Mouse (Mus musculus): Measurements from ENCODE around the gene Nebl. TPM values are rescaled to one million over a fixed set of nuclear protein-coding genes. Genes with fewer than 3 reads are reported as not detected.

The Nebl gene
- polyA plus RNA-seq, 1 experiment = 1.2 TPM

DNA sequence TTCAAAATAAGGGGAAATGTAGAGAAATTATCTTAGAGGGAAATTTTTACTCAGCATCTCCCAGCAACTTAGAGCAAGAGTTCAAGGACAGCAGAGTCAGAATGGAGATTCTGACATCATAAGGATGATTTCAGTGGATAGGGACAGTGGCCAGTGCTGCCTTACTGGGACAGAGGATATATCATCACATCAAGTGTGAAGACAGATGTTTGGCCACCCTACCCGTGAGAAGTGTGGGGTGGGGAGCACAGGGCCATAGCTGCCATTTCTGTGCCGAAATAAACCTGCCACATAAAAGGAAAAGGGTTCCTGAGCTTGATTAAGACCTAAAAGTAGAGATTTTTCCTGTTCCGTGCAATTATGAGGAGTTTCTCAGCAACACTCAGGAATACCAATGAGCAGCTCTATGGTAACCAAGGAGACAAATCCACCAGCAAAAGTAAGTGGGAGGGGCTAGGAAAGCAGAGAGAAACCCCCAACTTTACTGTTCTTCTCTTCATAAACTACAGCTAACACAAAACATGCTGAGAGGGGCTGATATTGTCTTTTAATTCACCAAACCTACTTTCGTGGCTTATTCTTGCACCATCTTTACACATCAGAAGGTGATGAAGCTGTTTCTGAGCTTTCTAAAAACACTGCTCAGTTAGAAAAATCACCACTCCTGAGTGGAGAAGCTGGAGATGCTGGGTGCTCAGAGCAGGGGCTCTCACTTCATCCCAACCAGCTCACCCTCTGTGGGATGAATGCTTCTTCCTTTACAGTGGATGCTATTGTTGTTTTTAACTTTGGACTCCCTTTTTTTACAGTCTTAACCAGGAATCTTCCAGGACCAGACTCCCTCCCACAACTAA is 172.1 kb downstream of the Nebl start:
- Histone ChIP-seq H3K27me3 (ENCODE audit: control insufficient read depth, insufficient read depth, low read length, poor library complexity, severe bottlenecking) (no peaks in the 10 kb centered on the region), H3K27ac (ENCODE audit: insufficient read depth, low read length) (no peak overlapping the region), H3K9me3 (replicated peaks; ENCODE audit: control insufficient read depth, insufficient read depth, low read length, poor library complexity, severe bottlenecking) (no peaks in the 10 kb centered on the region), H3K9ac (ENCODE audit: low read depth, poor library complexity, severe bottlenecking) (no peak overlapping the region), H3K36me3 (ENCODE audit: control insufficient read depth, insufficient read depth, low read length, poor library complexity, severe bottlenecking) (no peaks in the 10 kb centered on the region), H3K4me3 (ENCODE audit: low read depth, low read length) (no peak overlapping the region), H3K4me1 (ENCODE audit: control insufficient read depth, insufficient read depth, low read length) (no peaks in the 10 kb centered on the region)
- TF ChIP-seq CTCF (IDR thresholded peaks at IDR 0.05; ENCODE audit: low read depth, low read length) = no peak
- TF ChIP-seq POLR2A (IDR thresholded peaks at IDR 0.05; ENCODE audit: insufficient read depth, low read length) = no peak
- TF ChIP-seq EP300 (IDR thresholded peaks at IDR 0.05; ENCODE audit: insufficient read depth, low read depth, low read length) = no peak

DNA sequence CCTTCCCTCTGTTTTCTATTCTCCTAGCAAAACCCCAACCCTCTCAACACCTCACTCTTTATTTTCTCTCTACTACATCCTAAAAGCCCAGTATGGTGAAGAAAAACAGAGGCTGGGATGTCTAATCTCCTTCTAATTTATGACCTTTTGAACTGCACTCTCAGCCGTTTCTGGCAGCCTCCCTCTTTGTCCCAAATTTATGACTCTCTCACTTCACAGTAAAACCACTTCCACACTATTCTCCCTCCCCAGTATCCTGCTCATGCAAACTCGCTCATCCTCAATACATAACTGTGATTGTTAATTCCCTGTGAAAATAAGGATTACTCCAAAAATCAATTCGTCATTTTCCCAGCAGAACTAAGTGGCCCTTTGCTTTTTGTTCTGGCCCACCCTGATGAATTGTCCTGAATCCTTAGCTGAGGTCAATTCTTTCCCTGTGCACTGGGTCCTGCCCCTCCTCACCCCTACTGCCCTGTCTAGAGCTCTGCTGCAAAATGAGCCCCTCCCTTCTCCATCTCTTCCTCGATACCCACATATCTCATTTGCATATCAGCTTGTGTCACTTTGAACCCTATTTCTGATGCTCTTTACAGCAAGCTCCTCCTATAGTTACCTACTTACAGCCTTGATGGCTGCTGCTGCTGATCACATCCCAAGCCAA is 181.2 kb downstream of the Nebl start:
- Histone ChIP-seq H3K36me3 (ENCODE audit: control insufficient read depth, insufficient read depth, low read length, poor library complexity, severe bottlenecking) (no peaks in the 10 kb centered on the region), H3K9ac (ENCODE audit: low read depth, poor library complexity, severe bottlenecking) (no peak overlapping the region), H3K4me1 (ENCODE audit: control insufficient read depth, insufficient read depth, low read length) (no peaks in the 10 kb centered on the region), H3K4me3 (ENCODE audit: low read depth, low read length) (no peak overlapping the region), H3K27me3 (ENCODE audit: control insufficient read depth, insufficient read depth, low read length, poor library complexity, severe bottlenecking) (no peaks in the 10 kb centered on the region), H3K9me3 (replicated peaks; ENCODE audit: control insufficient read depth, insufficient read depth, low read length, poor library complexity, severe bottlenecking) (no peaks in the 10 kb centered on the region), H3K27ac (ENCODE audit: insufficient read depth, low read length) (no peak overlapping the region)
- TF ChIP-seq POLR2A (IDR thresholded peaks at IDR 0.05; ENCODE audit: insufficient read depth, low read length) (no peak), CTCF (IDR thresholded peaks at IDR 0.05; ENCODE audit: low read depth, low read length) (no peak), EP300 (IDR thresholded peaks at IDR 0.05; ENCODE audit: insufficient read depth, low read depth, low read length) (no peak)

DNA sequence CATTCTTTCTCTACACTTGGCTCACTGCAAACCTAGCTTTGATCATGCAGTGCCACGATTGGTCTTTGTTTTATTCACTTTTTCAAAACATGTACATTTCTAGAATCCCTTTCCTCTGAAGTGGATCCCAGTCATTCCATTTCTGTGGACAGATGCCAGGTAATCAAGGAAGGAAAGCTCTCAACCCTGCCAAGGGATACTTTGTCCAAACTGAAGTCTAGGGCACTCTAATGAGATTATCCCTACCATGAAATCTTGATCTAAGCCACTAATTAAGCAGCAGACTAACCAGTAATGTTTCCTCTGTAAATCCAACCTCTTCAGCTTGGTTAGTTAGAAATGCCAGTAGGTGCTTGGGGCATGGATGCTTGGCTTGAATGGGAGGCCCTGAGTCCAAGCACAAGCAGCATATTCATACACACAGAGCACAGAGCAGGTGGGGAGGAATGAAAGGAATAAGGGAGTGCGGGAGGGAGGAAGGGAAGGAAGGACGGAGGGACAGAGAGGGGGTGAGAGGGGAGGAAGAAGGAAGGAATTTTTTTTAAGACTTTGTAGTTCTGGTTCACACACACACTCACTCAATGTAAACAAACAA is 184.8 kb downstream of the Nebl start:
- H3K36me3 ChIP-seq (ENCODE audit: control insufficient read depth, insufficient read depth, low read length, poor library complexity, severe bottlenecking) = no peaks in the 10 kb centered on the region
- no peaks in the 10 kb centered on the region; the same call in 1 of the 2 replicates for H3K27me3 ChIP-seq (ENCODE audit: control insufficient read depth, insufficient read depth, low read length, poor library complexity, severe bottlenecking)
- no peak for TF ChIP-seq POLR2A (IDR thresholded peaks at IDR 0.05; ENCODE audit: insufficient read depth, low read length)
- TF ChIP-seq EP300 (IDR thresholded peaks at IDR 0.05; ENCODE audit: insufficient read depth, low read depth, low read length) = no peak
- no peak for TF ChIP-seq CTCF (IDR thresholded peaks at IDR 0.05; ENCODE audit: low read depth, low read length)
- no peak overlapping the region for H3K9ac ChIP-seq (ENCODE audit: low read depth, poor library complexity, severe bottlenecking)
- no peak overlapping the region for H3K4me3 ChIP-seq (ENCODE audit: low read depth, low read length)
- no peaks in the 10 kb centered on the region for H3K9me3 ChIP-seq (replicated peaks; ENCODE audit: control insufficient read depth, insufficient read depth, low read length, poor library complexity, severe bottlenecking)
- H3K27ac ChIP-seq (ENCODE audit: insufficient read depth, low read length) = no peak overlapping the region
- no peaks in the 10 kb centered on the region for H3K4me1 ChIP-seq (ENCODE audit: control insufficient read depth, insufficient read depth, low read length)

DNA sequence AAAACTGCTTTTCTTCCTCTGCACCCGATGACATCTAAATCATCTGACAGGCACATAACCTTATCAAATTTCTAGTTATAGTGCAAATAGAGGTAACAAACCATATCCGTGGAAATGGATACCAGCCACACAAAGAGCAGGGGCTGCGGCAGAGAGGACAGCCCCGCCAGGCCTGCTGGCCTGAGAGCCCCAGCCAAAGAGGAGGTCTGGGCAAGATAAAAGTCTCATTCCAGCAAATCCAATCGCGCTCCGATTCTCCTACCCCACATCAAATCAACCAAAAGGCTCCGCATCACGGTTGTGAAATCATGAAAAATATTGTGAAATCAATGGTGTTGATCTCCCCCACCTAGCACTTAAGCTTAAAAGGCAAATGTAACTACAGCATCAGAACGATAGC is 191.5 kb downstream of the Nebl start:
- Histone ChIP-seq H3K4me1 (ENCODE audit: control insufficient read depth, insufficient read depth, low read length) (no peaks in the 10 kb centered on the region), H3K36me3 (ENCODE audit: control insufficient read depth, insufficient read depth, low read length, poor library complexity, severe bottlenecking) (no peaks in the 10 kb centered on the region), H3K9me3 (replicated peaks; ENCODE audit: control insufficient read depth, insufficient read depth, low read length, poor library complexity, severe bottlenecking) (no peaks in the 10 kb centered on the region), H3K27me3 (ENCODE audit: control insufficient read depth, insufficient read depth, low read length, poor library complexity, severe bottlenecking) (no peaks in the 10 kb centered on the region; the same call in 1 of the 2 replicates), H3K4me3 (ENCODE audit: low read depth, low read length) (no peak overlapping the region), H3K9ac (ENCODE audit: low read depth, poor library complexity, severe bottlenecking) (no peak overlapping the region), H3K27ac (ENCODE audit: insufficient read depth, low read length) (no peak overlapping the region)
- TF ChIP-seq CTCF (IDR thresholded peaks at IDR 0.05; ENCODE audit: low read depth, low read length) (no peak), POLR2A (IDR thresholded peaks at IDR 0.05; ENCODE audit: insufficient read depth, low read length) (no peak), EP300 (IDR thresholded peaks at IDR 0.05; ENCODE audit: insufficient read depth, low read depth, low read length) (no peak)

DNA sequence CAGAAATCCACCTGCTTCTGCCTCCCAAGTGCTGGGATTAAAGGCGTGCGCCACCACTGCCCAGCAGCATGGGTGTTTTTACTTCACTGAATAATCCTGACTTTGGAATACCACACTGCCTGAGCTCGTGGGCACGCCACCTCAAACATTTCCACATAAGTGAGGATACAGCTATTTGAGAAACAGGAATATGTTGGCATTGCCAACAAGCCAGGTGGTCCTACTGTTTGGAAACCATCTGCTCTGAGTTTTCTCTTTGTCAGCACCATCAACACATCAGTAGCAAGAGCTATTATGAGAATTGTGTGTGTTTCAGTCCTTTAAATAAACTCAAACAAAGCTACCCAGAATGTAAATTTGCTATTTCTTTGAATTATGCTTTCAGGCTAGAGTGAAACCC is 192.8 kb downstream of the Nebl start:
- Histone ChIP-seq H3K36me3 (ENCODE audit: control insufficient read depth, insufficient read depth, low read length, poor library complexity, severe bottlenecking) (no peaks in the 10 kb centered on the region), H3K4me1 (ENCODE audit: control insufficient read depth, insufficient read depth, low read length) (no peaks in the 10 kb centered on the region), H3K9me3 (replicated peaks; ENCODE audit: control insufficient read depth, insufficient read depth, low read length, poor library complexity, severe bottlenecking) (no peaks in the 10 kb centered on the region), H3K27ac (ENCODE audit: insufficient read depth, low read length) (no peak overlapping the region), H3K9ac (ENCODE audit: low read depth, poor library complexity, severe bottlenecking) (no peak overlapping the region), H3K27me3 (ENCODE audit: control insufficient read depth, insufficient read depth, low read length, poor library complexity, severe bottlenecking) (no peaks in the 10 kb centered on the region), H3K4me3 (ENCODE audit: low read depth, low read length) (no peak overlapping the region)
- TF ChIP-seq CTCF (IDR thresholded peaks at IDR 0.05; ENCODE audit: low read depth, low read length) = no peak
